Mouse (Mus musculus): ENCODE data around the gene Gm20431.

DNA sequence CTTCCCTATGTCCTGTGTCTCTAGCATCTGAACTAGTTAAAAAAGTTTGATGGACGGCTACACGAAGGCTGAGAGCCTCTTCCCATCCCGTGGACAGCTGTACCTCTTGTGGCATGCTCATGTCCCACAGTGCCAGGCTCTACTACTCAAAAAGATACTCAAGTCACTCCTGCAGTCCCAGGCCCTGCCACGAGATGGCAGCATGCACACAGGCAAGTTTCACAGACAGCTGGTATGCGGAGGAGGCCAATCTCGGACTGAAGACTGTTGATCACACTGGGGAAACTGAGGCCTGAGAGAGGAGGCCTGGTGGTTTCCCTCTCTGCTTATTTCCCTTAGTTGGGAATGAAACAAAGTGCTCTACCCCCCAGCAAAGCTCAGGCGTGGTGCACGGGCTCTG, 23.8 kb upstream of the Gm20431 start:
- TF ChIP-seq CTCF (IDR thresholded peaks at IDR 0.05; ENCODE audit: borderline replicate concordance, control insufficient read depth, extremely low read depth, insufficient read depth, low read length, poor library complexity) (peak; percentile 95), POLR2A (IDR thresholded peaks at IDR 0.05; ENCODE audit: control insufficient read depth, extremely low read depth, insufficient read depth, low read length, poor library complexity) (no peak)

All from thymus, adult 2 months (tissue).